Mouse (Mus musculus): Measurements from ENCODE around the gene Rab28. TPM values are rescaled to one million over a fixed set of nuclear protein-coding genes. Genes with fewer than 3 reads are reported as not detected.

The Rab28 gene
- polyA plus RNA-seq, 1 experiment, result 52.4 TPM

- no peak for DNase-seq (ENCODE audit: low spot score)
Observed at GRCm38 (mm10) chr5:41627224-41628144, 80.5 kb downstream of the Rab28 start.

GRCm38 (mm10) chr5:41625544-41625943 is 82.4 kb downstream of the Rab28 start:
- DNase-seq (ENCODE audit: low spot score), result no peak

- DNase-seq (ENCODE audit: low spot score), result no peak
Observed at GRCm38 (mm10) chr5:41621748-41622147, 86.2 kb downstream of the Rab28 start.

- DNase-seq (ENCODE audit: low spot score), result no peak
Observed at GRCm38 (mm10) chr5:41618966-41619365, 89.0 kb downstream of the Rab28 start.

- DNase-seq (ENCODE audit: low spot score), result no peak
Observed at GRCm38 (mm10) chr5:41610447-41611030, 97.4 kb downstream of the Rab28 start.

GRCm38 (mm10) chr5:41596242-41597117 is 111.5 kb downstream of the Rab28 start:
- no peak for DNase-seq (ENCODE audit: low spot score)

GRCm38 (mm10) chr5:41595199-41595598 is 112.8 kb downstream of the Rab28 start:
- DNase-seq (ENCODE audit: low spot score), result no peak

GRCm38 (mm10) chr5:41578051-41578450 is 129.9 kb downstream of the Rab28 start:
- no peak for DNase-seq (ENCODE audit: low spot score)

Other genes with a start within 250 kb of the Rab28 start
- not detected in 2 replicates for gene Nkx3-2, start 56.3 kb upstream of the Rab28 start, polyA plus RNA-seq (2012; rRNA removed)
- gene Bod1l, start 136.2 kb upstream of the Rab28 start, polyA plus RNA-seq (2012; rRNA removed), result 9.9 and 11.8 TPM in 2 replicates